Mouse (Mus musculus) neural tube, embryonic 12.5 days (tissue): ENCODE measurements around the gene Mrps12. TPM values are rescaled to one million over a fixed set of nuclear protein-coding genes. Genes with fewer than 3 reads are reported as not detected.

Source experiments
- ATAC-seq: fragments of 200-750 bp; cut with Nextera tagmentation; 2 replicates; pipeline ENCODE4 v1.8.0; 2017; ENCODE audit warnings: low read depth, mild to moderate bottlenecking, moderate TSS enrichment, moderate library complexity; ENCODE audit not compliant: low FRiP score
- H3K27ac ChIP-seq: fragments of 300-500 bp; sonication (generic); 2 replicates; pipeline ENCODE4 v1.5.1; 2016
- H3K27me3 ChIP-seq: fragments of 300-500 bp; sonication (generic); replicated peaks from 2 replicates; pipeline ENCODE4 v1.6.1; 2016; ENCODE audit warnings: mild to moderate bottlenecking
- H3K36me3 ChIP-seq: fragments of 300-500 bp; sonication (generic); 2 replicates; pipeline ENCODE4 v1.6.1; 2016; ENCODE audit warnings: mild to moderate bottlenecking
- H3K4me1 ChIP-seq: fragments of 300-500 bp; sonication (generic); 2 replicates; pipeline ENCODE4 v1.6.1; 2016
- H3K4me2 ChIP-seq: fragments of 300-500 bp; sonication (generic); replicated peaks from 2 replicates; pipeline ENCODE4 v1.6.1; 2016; ENCODE audit warnings: mild to moderate bottlenecking
- H3K4me3 ChIP-seq: fragments of 300-500 bp; sonication (generic); 2 replicates; pipeline ENCODE4 v1.5.1; 2016
- H3K9ac ChIP-seq: fragments of 300-500 bp; sonication (generic); 2 replicates; pipeline ENCODE4 v1.6.1; 2016; ENCODE audit warnings: mild to moderate bottlenecking
- H3K9me3 ChIP-seq: fragments of 300-500 bp; sonication (generic); 2 replicates; pipeline ENCODE4 v1.6.1; 2016; ENCODE audit warnings: mild to moderate bottlenecking
- WGBS: fragments of 180-500 bp; shearing (Covaris S2); methylation state at CpG from one replicate; pipeline ENCODE4 v1.1.7; 2016; 5-methylcytosine and 5-hydroxymethylcytosine counted together
- polyA plus RNA-seq: library from polyadenylated mRNA; unstranded; fragments of >200 nt; fragmentation: Nextera tagmentation; extraction: Ambion mirVana; gene quantifications from 2 replicates; pipeline ENCODE4 v1.2.1, GENCODE M21; 2016

Gene Mrps12
- polyA plus RNA-seq, 1 experiment from 2014 or later, result 127 TPM

GRCm38 (mm10) chr7:28697277-28697676, 44.3 kb downstream of the Mrps12 start:
- H3K9ac ChIP-seq, result no peak overlapping the region
- H3K4me1 ChIP-seq, result peaks cover 6% of the 10 kb centered on the region; the same call in 1 of the 2 replicates
- no peaks in the 10 kb centered on the region for H3K36me3 ChIP-seq
- WGBS, result 95% methylated on average over 11 of the region's 11 CpGs
- H3K27ac ChIP-seq, result no peak overlapping the region
- no peak overlapping the region for H3K4me3 ChIP-seq
- H3K27me3 ChIP-seq, result peaks cover 12% of the 10 kb centered on the region; the same call in 1 of the 2 replicates
- no peak overlapping the region for H3K4me2 ChIP-seq
- H3K9me3 ChIP-seq, result no peaks in the 10 kb centered on the region
- ATAC-seq, result no peak

- Histone ChIP-seq H3K9ac (no peak overlapping the region), H3K4me1 (peaks cover 6% of the 10 kb centered on the region; the same call in 1 of the 2 replicates), H3K9me3 (no peaks in the 10 kb centered on the region), H3K4me3 (no peak overlapping the region), H3K27ac (no peak overlapping the region), H3K27me3 (peaks cover 12% of the 10 kb centered on the region; the same call in 1 of the 2 replicates), H3K4me2 (0 out of 2 replicates have a peak overlapping the region, but pooled peaks have one; percentile 9), H3K36me3 (no peaks in the 10 kb centered on the region)
- ATAC-seq, result no peak
- WGBS, result 68% methylated on average over 8 of the region's 8 CpGs
Observed at GRCm38 (mm10) chr7:28694966-28695511, 46.6 kb downstream of the Mrps12 start.

- ATAC-seq, result no peak
- Histone ChIP-seq H3K27ac (no peak overlapping the region), H3K36me3 (no peaks in the 10 kb centered on the region), H3K4me1 (peaks cover 6% of the 10 kb centered on the region; the same call in 1 of the 2 replicates), H3K4me3 (no peak overlapping the region), H3K27me3 (peaks cover 12% of the 10 kb centered on the region; the same call in 1 of the 2 replicates), H3K4me2 (0 out of 2 replicates have a peak overlapping the region, but pooled peaks have one; percentile 9), H3K9ac (no peak overlapping the region), H3K9me3 (no peaks in the 10 kb centered on the region)
- WGBS, result 10% methylated on average over 14 of the region's 14 CpGs
Observed at GRCm38 (mm10) chr7:28694423-28694822, 47.2 kb downstream of the Mrps12 start.

- ATAC-seq, result peak; percentile 77
- Histone ChIP-seq H3K27me3 (peaks cover 12% of the 10 kb centered on the region; the same call in 1 of the 2 replicates), H3K36me3 (no peaks in the 10 kb centered on the region), H3K27ac (no peak overlapping the region), H3K4me1 (peaks cover 6% of the 10 kb centered on the region; the same call in 1 of the 2 replicates), H3K9ac (peak overlapping the region; percentile 63), H3K4me3 (peak overlapping the region; percentile 53), H3K9me3 (no peaks in the 10 kb centered on the region), H3K4me2 (peak overlapping the region; percentile 89)
- under 1% methylated on average over 38 of the region's 38 CpGs for WGBS
Observed at GRCm38 (mm10) chr7:28693321-28693966, 48.2 kb downstream of the Mrps12 start.

- H3K4me2 ChIP-seq, result peak within 1 kb of the TSS; percentile 89
- no peak within 1 kb of the TSS for H3K27ac ChIP-seq
- peak; percentile 42 for ATAC-seq
- 29% methylated on average over 29 of the region's 30 CpGs for WGBS
- H3K36me3 ChIP-seq, result no peaks in the 10 kb centered on the region
- H3K9ac ChIP-seq, result peak within 1 kb of the TSS; percentile 63
- H3K4me1 ChIP-seq, result peaks cover 6% of the 10 kb centered on the region; the same call in 1 of the 2 replicates
- H3K4me3 ChIP-seq, result peak within 1 kb of the TSS; percentile 53
- peaks cover 12% of the 10 kb centered on the region; the same call in 1 of the 2 replicates for H3K27me3 ChIP-seq
- H3K9me3 ChIP-seq, result no peaks in the 10 kb centered on the region
Observed at GRCm38 (mm10) chr7:28692545-28693320, 48.9 kb downstream of the Mrps12 start, which contains the start of gene Fbxo27. TSS of gene Fbxo27 (plus strand) at chr7:28692849.

- Histone ChIP-seq H3K4me2 (no peak overlapping the region), H3K9me3 (no peaks in the 10 kb centered on the region), H3K27ac (no peak overlapping the region), H3K27me3 (peaks cover 12% of the 10 kb centered on the region; the same call in 1 of the 2 replicates), H3K4me3 (no peak overlapping the region), H3K36me3 (no peaks in the 10 kb centered on the region), H3K9ac (no peak overlapping the region), H3K4me1 (peaks cover 6% of the 10 kb centered on the region; the same call in 1 of the 2 replicates)
- ATAC-seq, result no peak
- WGBS, result 77% methylated on average over 7 of the region's 7 CpGs
Observed at GRCm38 (mm10) chr7:28691075-28691474, 50.5 kb downstream of the Mrps12 start.

Other genes with a start within 250 kb of the Mrps12 start
- gene Ifnl2, start 231.4 kb downstream of the Mrps12 start, polyA plus RNA-seq, result not detected in 2 replicates
- gene Ifnl3, start 219.0 kb downstream of the Mrps12 start, polyA plus RNA-seq, result not detected in 2 replicates
- not detected in 2 replicates for gene Sycn, start 200.9 kb downstream of the Mrps12 start, polyA plus RNA-seq
- not detected in 2 replicates for gene Nccrp1, start 194.6 kb downstream of the Mrps12 start, polyA plus RNA-seq
- 33.1 and 35.0 TPM in 2 replicates for gene Samd4b, start 143.7 kb downstream of the Mrps12 start, polyA plus RNA-seq
- 29.3 and 31.7 TPM in 2 replicates for gene Pak4, start 143.6 kb downstream of the Mrps12 start, polyA plus RNA-seq
- not detected in 2 replicates for gene Acp7, start 110.5 kb downstream of the Mrps12 start, polyA plus RNA-seq
- 4.7 and 6.1 TPM in 2 replicates for gene Fbxo27, start 49.0 kb downstream of the Mrps12 start, polyA plus RNA-seq
- gene Fbxo17, start 25.0 kb downstream of the Mrps12 start, polyA plus RNA-seq, result 7.6 and 9.3 TPM in 2 replicates
- 28.6 and 32.0 TPM in 2 replicates for gene Sars2, start 172 bp upstream of the Mrps12 start, polyA plus RNA-seq
- 9.7 and 10.4 TPM in 2 replicates for gene Ccer2, start 14.4 kb upstream of the Mrps12 start, polyA plus RNA-seq
- 86.4 and 89.1 TPM in 2 replicates for gene Sirt2, start 24.9 kb upstream of the Mrps12 start, polyA plus RNA-seq
- 51.5 and 52.4 TPM in 2 replicates for gene Nfkbib, start 25.7 kb upstream of the Mrps12 start, polyA plus RNA-seq
- 2.8 TPM in 2 replicates for gene Rinl, start 47.1 kb upstream of the Mrps12 start, polyA plus RNA-seq
- 264 and 338 TPM in 2 replicates for gene Hnrnpl, start 66.7 kb upstream of the Mrps12 start, polyA plus RNA-seq
- 82.2 and 89.2 TPM in 2 replicates for gene Ech1, start 83.4 kb upstream of the Mrps12 start, polyA plus RNA-seq
- 4.6 and 4.9 TPM in 2 replicates for gene Lgals4, start 92.0 kb upstream of the Mrps12 start, polyA plus RNA-seq
- gene Lgals7, start 122.0 kb upstream of the Mrps12 start, polyA plus RNA-seq, result 2.1 and 3.0 TPM in 2 replicates
- 0.28 and 0.57 TPM in 2 replicates for gene Capn12, start 139.6 kb upstream of the Mrps12 start, polyA plus RNA-seq
- 186 and 192 TPM in 2 replicates for gene Actn4, start 220.5 kb upstream of the Mrps12 start, polyA plus RNA-seq
- gene Eif3k, start 240.0 kb upstream of the Mrps12 start, polyA plus RNA-seq, result 327 and 336 TPM in 2 replicates
- 5.5 and 6.2 TPM in 2 replicates for gene Map4k1, start 240.2 kb upstream of the Mrps12 start, polyA plus RNA-seq